Mouse (Mus musculus): ENCODE data around the gene Azgp1.
A peak's percentile ranks its signal among the peaks of the same experiment; 100 is the strongest.
"Not testable (repeated sequence)": the region's sequence is repeated elsewhere in the genome, so short reads cannot be mapped to it uniquely, and the experiment has no call there.

Gene Azgp1

GRCm38 (mm10) chr5:137981300-137981699 is at the start of gene Azgp1:
Gene Azgp1, plus strand, starts transcription at chr5:137981520.
- DNase-seq, result no peak

- not testable (repeated sequence) for DNase-seq
Observed at GRCm38 (mm10) chr5:137933934-137934333, 47.4 kb upstream of the Azgp1 start.

DNA sequence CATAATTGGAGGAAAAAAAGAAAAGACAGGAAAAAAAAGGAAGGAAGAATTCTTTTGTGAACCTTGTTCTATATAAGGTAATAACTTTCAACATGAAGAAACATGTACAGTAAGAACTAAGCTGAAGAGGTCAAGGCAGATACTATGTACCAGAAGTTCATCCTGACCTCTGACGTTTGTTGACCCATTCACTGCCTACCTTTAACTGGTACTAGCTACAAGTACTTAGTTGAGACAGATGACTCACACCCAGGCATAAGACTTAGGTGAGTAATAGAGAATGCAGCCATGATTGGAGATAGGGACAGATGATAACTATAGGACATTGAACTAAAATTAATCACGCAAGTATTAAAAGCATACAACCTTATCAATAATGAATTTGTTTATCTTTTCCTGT is 44.8 kb upstream of the Azgp1 start:
- DNase-seq, result no peak

- peak; percentile 8 for DNase-seq
Observed at GRCm38 (mm10) chr5:137937238-137937637, 44.1 kb upstream of the Azgp1 start.

- DNase-seq, result no peak
Observed at GRCm38 (mm10) chr5:137940948-137941347, 40.4 kb upstream of the Azgp1 start.

GRCm38 (mm10) chr5:137943133-137943532 is 38.2 kb upstream of the Azgp1 start:
- no peak for DNase-seq

GRCm38 (mm10) chr5:137947303-137947702 is 34.0 kb upstream of the Azgp1 start:
- DNase-seq, result no peak

GRCm38 (mm10) chr5:137951218-137951617 is 30.1 kb upstream of the Azgp1 start:
- DNase-seq, result peak; percentile 41

- DNase-seq, result no peak
Observed at GRCm38 (mm10) chr5:137956404-137956803, 24.9 kb upstream of the Azgp1 start.

DNA sequence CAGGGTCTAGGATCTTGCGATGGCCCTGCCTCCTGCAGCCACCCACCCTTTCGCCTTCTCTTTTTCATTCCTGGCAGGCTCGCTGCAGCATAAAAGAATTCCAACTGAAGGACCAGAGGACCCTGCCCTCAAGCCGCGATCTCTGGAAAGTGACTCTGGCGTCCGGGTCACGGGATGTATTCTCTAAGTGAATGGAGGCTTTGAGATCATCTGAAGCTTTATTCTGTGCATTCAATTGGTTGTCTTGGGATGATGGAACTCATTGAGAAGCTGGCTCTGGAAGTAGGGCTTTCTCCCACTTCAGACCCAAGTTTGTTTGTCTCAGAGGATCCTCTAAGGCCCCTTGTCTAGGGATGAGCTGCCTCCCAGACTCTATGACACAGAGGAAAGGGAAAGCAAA is 18.4 kb upstream of the Azgp1 start, which contains the start of gene Gjc3:
Gene Gjc3, minus strand, starts transcription at position 154 of the 400 bp plus-strand sequence.
- no peak for DNase-seq

GRCm38 (mm10) chr5:137966492-137966891 is 14.8 kb upstream of the Azgp1 start:
- no peak for DNase-seq

DNA sequence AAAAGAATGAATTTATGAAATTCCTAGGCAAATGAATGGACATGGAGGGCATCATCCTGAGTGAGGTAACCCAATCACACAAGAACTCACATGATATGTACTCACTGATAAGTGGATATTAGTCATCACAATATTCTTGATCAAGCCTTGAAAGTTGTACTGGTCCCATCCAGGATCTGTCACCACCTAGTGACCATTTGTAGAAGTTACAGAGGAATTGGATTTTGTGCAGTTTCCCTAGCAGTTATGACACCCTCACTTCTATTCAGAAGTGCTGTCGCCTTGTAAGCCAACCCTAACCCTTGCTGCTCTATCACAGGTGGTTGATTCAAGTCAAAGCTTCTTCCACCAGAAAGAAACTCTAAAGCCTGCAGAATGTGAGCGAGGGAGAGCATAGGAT is 8.2 kb upstream of the Azgp1 start:
- DNase-seq, result no peak

DNA sequence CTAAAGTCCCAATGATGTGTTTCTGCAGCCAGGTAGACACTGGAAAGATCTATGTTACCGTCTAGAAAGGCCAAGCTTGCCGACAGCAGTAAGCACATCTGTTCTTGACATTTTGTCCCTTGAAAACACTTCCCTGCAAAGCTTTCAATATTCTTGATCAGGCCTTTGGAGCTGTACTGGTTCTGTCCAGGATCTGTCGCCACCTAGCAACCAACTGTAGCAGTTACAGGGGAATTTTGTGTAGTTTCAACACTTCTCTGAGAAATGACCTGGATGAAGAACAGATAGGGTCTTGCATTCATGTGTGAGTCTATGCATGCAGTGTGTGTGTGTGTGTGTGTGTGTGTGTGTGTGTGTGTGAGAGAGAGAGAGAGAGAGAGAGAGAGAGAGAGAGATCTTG is 7.6 kb upstream of the Azgp1 start:
- DNase-seq, result no peak

DNA sequence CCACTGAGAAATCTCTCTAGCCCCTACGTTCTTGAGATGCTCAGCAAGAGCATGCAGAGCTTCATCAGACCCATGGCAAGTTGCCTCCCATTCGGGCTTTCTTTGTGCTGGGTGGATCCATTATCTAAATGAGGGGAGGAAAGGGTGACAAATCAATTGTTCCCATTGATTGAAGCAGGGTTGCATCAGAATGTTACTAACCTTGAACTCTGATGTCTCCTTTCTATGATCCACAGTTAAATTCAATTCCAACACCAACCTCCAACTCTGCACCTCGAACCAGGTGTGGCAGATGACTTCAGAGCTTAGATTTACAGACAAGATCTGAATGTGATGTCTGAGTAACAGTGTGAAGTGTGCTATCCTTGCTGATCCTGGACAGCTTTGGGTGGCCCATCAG is 6.6 kb upstream of the Azgp1 start:
- no peak for DNase-seq

DNA sequence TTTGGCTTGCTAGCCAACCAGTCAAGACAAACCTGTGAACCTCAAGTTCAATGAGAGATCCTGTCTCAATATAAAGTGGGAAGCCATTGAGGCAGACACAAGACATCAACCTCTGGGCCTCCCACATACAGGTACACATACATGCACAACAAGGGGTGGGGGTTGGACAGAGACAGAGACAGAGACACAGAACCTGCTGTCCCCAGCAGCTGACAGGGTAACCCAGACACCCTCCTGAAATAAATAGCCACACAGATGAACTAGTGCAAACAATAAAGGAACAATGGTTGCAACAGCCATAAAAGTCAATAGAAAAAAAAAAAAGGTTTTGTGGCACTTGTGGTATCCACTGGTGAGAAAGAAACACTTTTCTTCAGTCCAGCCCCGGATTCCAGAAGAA is 5.9 kb upstream of the Azgp1 start:
- DNase-seq, result no peak

- no peak for DNase-seq
Observed at GRCm38 (mm10) chr5:137977291-137977690, 4.0 kb upstream of the Azgp1 start.

- DNase-seq, result no peak
Observed at GRCm38 (mm10) chr5:137979081-137979480, 2.2 kb upstream of the Azgp1 start.

GRCm38 (mm10) chr5:137986351-137986750 is 5.0 kb downstream of the Azgp1 start:
- no peak for DNase-seq

DNA sequence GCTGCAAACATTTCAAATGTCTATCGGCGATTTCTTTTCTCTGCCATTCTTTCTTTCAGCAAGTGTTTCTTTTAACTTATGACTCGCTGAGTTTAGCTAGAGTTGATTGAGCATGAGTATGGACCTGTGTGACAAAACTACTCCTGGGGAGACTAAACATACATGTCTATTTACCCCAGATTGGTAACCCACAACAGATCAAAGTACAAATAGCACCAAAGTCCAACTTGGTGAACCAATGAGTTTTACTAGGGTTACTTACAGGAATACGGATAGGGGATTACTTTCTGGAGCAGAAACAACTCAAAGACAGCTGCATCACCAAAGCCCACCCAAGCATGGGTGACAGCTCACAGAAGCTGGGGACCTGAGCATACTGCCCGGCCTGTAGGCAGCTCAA is 28.1 kb downstream of the Azgp1 start:
- no peak for DNase-seq

- DNase-seq, result no peak
Observed at GRCm38 (mm10) chr5:138012382-138012781, 31.1 kb downstream of the Azgp1 start.

DNA sequence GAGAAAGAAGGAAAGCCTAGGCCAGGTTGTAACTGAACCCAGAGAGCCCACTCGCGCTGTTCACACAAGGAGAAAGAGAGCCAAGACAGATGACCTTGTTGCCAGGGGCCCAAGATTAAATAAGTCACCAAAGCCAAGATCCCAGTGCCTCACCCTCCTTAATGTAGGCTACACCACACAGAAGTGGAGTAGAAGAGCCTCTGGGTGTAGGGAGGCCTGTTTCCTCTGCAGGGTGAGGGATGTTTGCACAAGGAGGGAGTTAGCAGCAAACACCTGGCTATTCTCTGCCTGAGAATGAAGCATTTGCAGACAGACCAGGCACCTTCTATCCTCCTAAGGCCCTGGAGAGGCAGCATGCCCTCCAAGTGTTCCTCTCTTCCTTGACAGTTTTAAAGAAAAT is 35.2 kb downstream of the Azgp1 start:
- DNase-seq, result no peak

DNA sequence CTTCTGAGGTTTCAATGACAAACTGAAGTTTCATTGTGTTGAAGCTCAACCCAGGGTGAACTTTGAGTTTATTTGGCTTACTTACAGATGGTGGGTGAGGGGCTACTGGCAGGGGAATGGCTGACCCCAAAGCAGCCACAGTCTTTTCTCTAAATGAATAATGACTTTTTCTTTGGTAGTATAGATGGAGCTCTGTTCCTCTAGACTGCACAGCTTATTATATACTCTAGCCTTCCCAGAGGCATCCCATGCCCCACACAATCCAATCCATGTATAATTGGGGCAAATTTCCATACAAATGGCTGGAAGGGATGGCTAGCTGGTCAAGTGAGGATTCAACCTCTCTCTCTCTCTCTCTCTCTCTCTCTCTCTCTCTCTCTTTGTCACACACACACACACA is 35.7 kb downstream of the Azgp1 start:
- no peak for DNase-seq

DNA sequence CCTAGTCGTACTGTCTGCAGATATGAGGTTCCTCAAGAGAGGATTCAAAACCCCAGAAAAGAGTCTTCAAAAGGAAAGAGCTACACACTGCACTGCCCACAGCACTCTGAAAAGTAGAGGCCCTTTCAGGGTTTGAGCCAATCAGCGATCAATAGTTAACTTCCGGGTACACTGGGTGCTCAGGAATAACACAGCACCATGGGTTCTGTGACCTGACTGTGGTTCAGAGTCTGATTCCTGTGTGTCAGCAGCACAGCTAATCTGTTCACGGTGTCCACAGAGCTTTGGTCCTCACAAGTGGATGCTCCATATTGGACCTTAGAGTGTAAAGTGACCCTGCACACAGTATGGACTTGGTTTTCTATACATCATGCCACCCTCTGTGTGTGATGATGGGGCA is 38.3 kb downstream of the Azgp1 start:
- DNase-seq, result not testable (repeated sequence)

DNA sequence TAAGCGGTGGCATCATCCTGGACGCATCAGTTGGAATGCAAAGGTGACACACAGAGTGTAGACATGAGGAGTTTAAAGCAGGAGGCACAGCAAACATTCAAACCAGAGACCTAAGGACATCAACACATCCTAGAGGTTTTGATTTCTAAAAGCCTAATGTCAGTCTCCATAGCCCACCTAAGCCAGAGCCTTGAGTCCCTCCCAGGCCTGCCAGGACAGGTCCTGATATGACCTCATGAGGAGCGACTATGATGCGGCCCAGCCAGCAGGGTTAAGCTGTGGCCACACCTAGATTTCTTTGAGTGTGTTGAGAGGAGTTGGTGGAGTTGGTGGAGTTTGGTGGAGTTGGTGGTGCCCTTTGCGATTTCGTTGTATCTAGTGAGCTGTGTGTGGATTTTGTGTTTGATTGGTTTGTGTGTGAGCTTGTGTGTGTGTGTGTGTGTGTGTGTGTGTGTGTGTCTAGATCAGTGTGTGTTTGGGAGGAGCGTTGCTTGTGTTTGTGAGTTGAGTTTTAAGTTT is 39.7 kb downstream of the Azgp1 start, which contains the start of the genes Smok3a and Smok3b:
Gene Smok3a, plus strand, starts transcription at position 301 of the 519 bp plus-strand sequence.
Gene Smok3b, plus strand, starts transcription at position 469 of the 519 bp plus-strand sequence.
- not testable (repeated sequence) for DNase-seq

All from thymus, postnatal 4 days (tissue).